Mouse (Mus musculus) midbrain, embryonic 12.5 days (tissue): Measurements from ENCODE around the gene Mrps6. TPM values are rescaled to one million over a fixed set of nuclear protein-coding genes. Genes with fewer than 3 reads are reported as not detected.

ENCODE experiments used
- ATAC-seq: fragments of 200-750 bp; cut with Nextera tagmentation; 2 replicates; pipeline ENCODE4 v1.8.0; 2017; ENCODE audit warnings: low read depth, moderate TSS enrichment, moderate library complexity; ENCODE audit not compliant: low FRiP score
- H3K27ac ChIP-seq: fragments of 300-500 bp; sonication (generic); replicated peaks from 2 replicates; pipeline ENCODE4 v1.5.1; 2016; ENCODE audit warnings: mild to moderate bottlenecking
- H3K27me3 ChIP-seq: fragments of 300-500 bp; sonication (generic); 2 replicates; pipeline ENCODE4 v1.6.1; 2016; ENCODE audit warnings: mild to moderate bottlenecking
- H3K36me3 ChIP-seq: fragments of 300-500 bp; sonication (generic); 2 replicates; pipeline ENCODE4 v1.6.1; 2016
- H3K4me1 ChIP-seq: fragments of 300-500 bp; sonication (generic); 2 replicates; pipeline ENCODE4 v1.6.1; 2016
- H3K4me2 ChIP-seq: fragments of 300-500 bp; sonication (generic); replicated peaks from 2 replicates; pipeline ENCODE4 v1.6.1; 2016; ENCODE audit warnings: mild to moderate bottlenecking, moderate library complexity
- H3K4me3 ChIP-seq: fragments of 300-500 bp; sonication (generic); 2 replicates; pipeline ENCODE4 v1.5.1; 2016; ENCODE audit warnings: mild to moderate bottlenecking
- H3K9ac ChIP-seq: fragments of 300-500 bp; sonication (generic); replicated peaks from 2 replicates; pipeline ENCODE4 v1.6.1; 2016; ENCODE audit warnings: mild to moderate bottlenecking, moderate library complexity
- H3K9me3 ChIP-seq: fragments of 300-500 bp; sonication (generic); 2 replicates; pipeline ENCODE4 v1.6.1; 2016; ENCODE audit warnings: mild to moderate bottlenecking
- WGBS: fragments of 180-500 bp; shearing (Covaris S2); methylation state at CpG from one replicate; pipeline ENCODE4 v1.1.7; 2016; 5-methylcytosine and 5-hydroxymethylcytosine counted together
- polyA plus RNA-seq: library from polyadenylated mRNA; unstranded; fragments of >200 nt; fragmentation: Nextera tagmentation; extraction: Ambion mirVana; gene quantifications from 2 replicates; pipeline ENCODE4 v1.2.1, GENCODE M21; 2016

Gene Mrps6
- polyA plus RNA-seq, 1 experiment from 2014 or later = 109 TPM

DNA sequence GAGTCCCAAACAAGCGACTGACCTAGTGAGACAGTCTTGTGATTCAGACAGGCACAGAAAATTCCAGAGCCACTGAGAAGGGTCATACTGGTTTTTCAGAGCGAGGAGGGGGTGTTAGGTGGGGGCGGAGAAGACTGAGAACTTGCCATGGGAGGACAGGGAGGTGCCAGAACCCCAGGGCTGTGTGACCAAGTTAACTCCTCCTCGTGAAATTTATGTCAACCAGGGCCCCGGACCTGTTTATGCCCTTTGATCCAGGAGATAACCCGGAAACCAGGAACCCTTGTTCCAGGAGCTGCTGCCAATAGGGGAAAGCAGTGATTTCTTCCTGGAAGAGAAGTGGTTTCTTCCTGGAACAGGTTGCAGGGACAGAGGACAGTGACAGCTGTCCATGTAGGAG, 101.0 kb downstream of the Mrps6 start:
- no peak overlapping the region; the same call in 1 of the 2 replicates for H3K27ac ChIP-seq
- peaks cover 23% of the 10 kb centered on the region; the same call in 1 of the 2 replicates for H3K27me3 ChIP-seq
- 57% methylated on average over 6 of the region's 6 CpGs for WGBS
- peaks cover 18% of the 10 kb centered on the region for H3K4me1 ChIP-seq
- H3K36me3 ChIP-seq = no peaks in the 10 kb centered on the region
- peak overlapping the region; percentile 52; the same call in 1 of the 2 replicates for H3K4me3 ChIP-seq
- peak overlapping the region; percentile 59 for H3K9ac ChIP-seq
- no peak for ATAC-seq
- peak overlapping the region; percentile 86 for H3K4me2 ChIP-seq
- no peaks in the 10 kb centered on the region for H3K9me3 ChIP-seq

Other genes with a start within 250 kb of the Mrps6 start
- gene Gm49711, start within 50 bp of the Mrps6 start, polyA plus RNA-seq = not detected in 2 replicates
- 13.2 and 15.6 TPM in 2 replicates for gene Slc5a3, start 52 bp downstream of the Mrps6 start, polyA plus RNA-seq
- 0.38 and 2.7 TPM in 2 replicates for gene Kcne2, start 234.1 kb downstream of the Mrps6 start, polyA plus RNA-seq
- 126 and 127 TPM in 2 replicates for gene Smim11, start 243.0 kb downstream of the Mrps6 start, polyA plus RNA-seq